Mouse (Mus musculus) adrenal gland, adult 18-20 months (tissue): ENCODE data around the gene Caln1. TPM values are rescaled to one million over a fixed set of nuclear protein-coding genes. Genes with fewer than 3 reads are reported as not detected.

Experiments used
- DNase-seq, 2 experiments: peaks; one replicate each; pipeline ENCODE4 v3.0.0; 2021 to 2022; ENCODE audit warnings: low spot score in 2 of 2
- total RNA-seq, 2 experiments: library from RNA; stranded (reverse); gene quantifications; 1 replicate in 1 of 2; 2 replicates in 1 of 2; pipeline ENCODE4 v1.2.3; 2021

Gene Caln1
- total RNA-seq, 2 experiments from 2014 or later = 36.3 to 37.2 TPM

- DNase-seq = no peak
These were observed 511.1 kb downstream of the Caln1 start for GRCm38 (mm10) chr5:130880331-130880730.

- no peak for DNase-seq
These were observed 522.5 kb downstream of the Caln1 start for GRCm38 (mm10) chr5:130891735-130892134.

GRCm38 (mm10) chr5:130895991-130896390 is 526.7 kb downstream of the Caln1 start:
- DNase-seq = no peak

Other genes starting within 250 kb of the Caln1 start
- 10 to 100 TPM in 1 of 2 experiments, 1 to 10 TPM in 1; 9.7 to 10.3 TPM for gene Kctd7, start 224.6 kb upstream of the Caln1 start, total RNA-seq
- gene Rabgef1, start 197.7 kb upstream of the Caln1 start, total RNA-seq = 10 to 100 TPM; 34.7 to 58.1 TPM
- gene Tmem248, start 152.4 kb upstream of the Caln1 start, total RNA-seq = 10 to 100 TPM; 57.9 to 75.8 TPM
- 100 to 1,000 TPM; 119 to 126 TPM for gene Sbds, start 113.9 kb upstream of the Caln1 start, total RNA-seq
- 10 to 100 TPM; 21.1 to 27.8 TPM for gene Tyw1, start 113.8 kb upstream of the Caln1 start, total RNA-seq
- gene A330070K13Rik, start 15.2 kb downstream of the Caln1 start, total RNA-seq = not detected